ENCODE assay signal across 9 mouse cellular contexts in genomic region chr7:58398558-58399144, GRCm38 (mm10).
A peak's percentile ranks its signal among the peaks of the same experiment; 100 is the strongest.
DNase-seq lines count a peak whose midpoint lies in the region; ATAC-seq and TF ChIP-seq lines count a peak whose summit lies in the region.
"Had no signal": no experiment of that assay in that cellular context is flagged by ENCODE, and none has a peak within 500 bp of the region (broad histone marks: within the 10 kb centered on the region; RNA-seq: fewer than 3 reads in every experiment).

No protein-coding gene starts in this region.

- H3K4me1 ChIP-seq in heart, embryonic 12.5 days (replicated peaks) = peaks cover 11% of the 10 kb centered on the region; the same call in 1 of the 2 replicates
- H3K4me1 ChIP-seq in E14TG2a.4 (replicated peaks; ENCODE audit: low read depth, low read length) = peaks cover 18% of the 10 kb centered on the region
- H3K4me1 ChIP-seq in forebrain, embryonic 11.5 days (replicated peaks; ENCODE audit: control insufficient read depth, insufficient read depth, low read length) = no peaks in the 10 kb centered on the region; the same call in 1 of the 2 replicates
- H3K4me1 ChIP-seq in liver, embryonic 12.5 days = peaks cover 18% of the 10 kb centered on the region
- no peaks in the 10 kb centered on the region for H3K4me1 ChIP-seq in stomach, embryonic 14.5 days (ENCODE audit: control insufficient read depth, insufficient read depth, low read length)

- H3K4me2 ChIP-seq in heart, embryonic 12.5 days = peak overlapping the region; percentile 61
- H3K4me2 ChIP-seq in forebrain, embryonic 11.5 days (ENCODE audit: low read depth, low read length, severe bottlenecking) = peak overlapping the region; percentile 59
- H3K4me2 ChIP-seq in liver, embryonic 12.5 days = peak overlapping the region; percentile 63
- peak overlapping the region; percentile 59 for H3K4me2 ChIP-seq in stomach, embryonic 14.5 days (replicated peaks; ENCODE audit: low read depth, low read length)

- no peaks in the 10 kb centered on the region for H3K9me3 ChIP-seq in heart, embryonic 12.5 days (replicated peaks)
- no peaks in the 10 kb centered on the region for H3K9me3 ChIP-seq in E14TG2a.4 (ENCODE audit: low read length)
- H3K9me3 ChIP-seq in forebrain, embryonic 11.5 days (ENCODE audit: control insufficient read depth, low read length) = no peaks in the 10 kb centered on the region
- H3K9me3 ChIP-seq in liver, embryonic 12.5 days (replicated peaks) = no peaks in the 10 kb centered on the region
- H3K9me3 ChIP-seq in stomach, embryonic 14.5 days (ENCODE audit: control insufficient read depth, low read depth, low read length) = no peaks in the 10 kb centered on the region

- H3K9ac ChIP-seq in heart, embryonic 12.5 days = peak overlapping the region; percentile 79
- peak overlapping the region; percentile 66 for H3K9ac ChIP-seq in forebrain, embryonic 11.5 days (ENCODE audit: low read length)
- H3K9ac ChIP-seq in liver, embryonic 12.5 days = peak overlapping the region; percentile 56
- H3K9ac ChIP-seq in stomach, embryonic 14.5 days (replicated peaks; ENCODE audit: low read depth, low read length) = peak overlapping the region; percentile 36

- H3K27ac ChIP-seq in heart, embryonic 12.5 days (ENCODE audit: poor library complexity, severe bottlenecking) = peak overlapping the region; percentile 93
- peak overlapping the region; percentile 97 for H3K27ac ChIP-seq in forebrain, embryonic 11.5 days (ENCODE audit: low read depth, low read length)
- H3K27ac ChIP-seq in liver, embryonic 12.5 days = peak overlapping the region; percentile 58
- peak overlapping the region; percentile 89 for H3K27ac ChIP-seq in stomach, embryonic 14.5 days (ENCODE audit: low read length)

- DNase-seq in heart, adult 9 months (ENCODE audit: low spot score in 2 of 2) = no peak
- DNase-seq in forebrain, embryonic 11.5 days (ENCODE audit: low spot score) = no peak
- no peak for DNase-seq in natural killer cell, adult 2 months (ENCODE audit: low spot score in 2 of 2)
- no peak for DNase-seq in spleen, postnatal 4 days (ENCODE audit: low spot score in 2 of 2)

- no peaks in the 10 kb centered on the region for H3K36me3 ChIP-seq in heart, embryonic 12.5 days
- no peaks in the 10 kb centered on the region for H3K36me3 ChIP-seq in E14TG2a.4 (ENCODE audit: insufficient read depth, low read length)
- no peaks in the 10 kb centered on the region for H3K36me3 ChIP-seq in forebrain, embryonic 11.5 days (ENCODE audit: control insufficient read depth, insufficient read depth, low read length)
- no peaks in the 10 kb centered on the region for H3K36me3 ChIP-seq in liver, embryonic 12.5 days
- H3K36me3 ChIP-seq in stomach, embryonic 14.5 days (ENCODE audit: control insufficient read depth, insufficient read depth, low read length) = no peaks in the 10 kb centered on the region
- H3K36me3 ChIP-seq: G1E had no signal

- WGBS in heart, embryonic 12.5 days = 2% methylated on average over 9 of the region's 9 CpGs
- 2% methylated on average over 9 of the region's 9 CpGs for WGBS in forebrain, embryonic 11.5 days
- WGBS in liver, embryonic 12.5 days (ENCODE audit: insufficient replicate concordance) = 6% methylated on average over 9 of the region's 9 CpGs
- WGBS in stomach, embryonic 14.5 days = 3% methylated on average over 9 of the region's 9 CpGs

- H3K27me3 ChIP-seq in heart, embryonic 12.5 days (replicated peaks) = no peaks in the 10 kb centered on the region
- H3K27me3 ChIP-seq in E14TG2a.4 (ENCODE audit: insufficient read depth, low read length) = no peaks in the 10 kb centered on the region
- no peaks in the 10 kb centered on the region for H3K27me3 ChIP-seq in forebrain, embryonic 11.5 days (ENCODE audit: control insufficient read depth, insufficient read depth, low read length)
- no peaks in the 10 kb centered on the region for H3K27me3 ChIP-seq in liver, embryonic 12.5 days (replicated peaks)
- no peaks in the 10 kb centered on the region for H3K27me3 ChIP-seq in stomach, embryonic 14.5 days (ENCODE audit: control insufficient read depth, insufficient read depth, low read length)

- TF ChIP-seq CTCF in E14TG2a.4 (conservative IDR thresholded peaks at IDR 0.05; ENCODE audit: low read length) = no peak

- H3K4me3 ChIP-seq in heart, embryonic 12.5 days = peak overlapping the region; percentile 70
- H3K4me3 ChIP-seq in E14TG2a.4 (replicated peaks; ENCODE audit: low read length) = peak overlapping the region; percentile 80
- peak overlapping the region; percentile 44 for H3K4me3 ChIP-seq in forebrain, embryonic 11.5 days (ENCODE audit: low read depth, low read length)
- H3K4me3 ChIP-seq in liver, embryonic 12.5 days = peak overlapping the region; percentile 63
- peak overlapping the region; percentile 49 for H3K4me3 ChIP-seq in stomach, embryonic 14.5 days (ENCODE audit: low read depth, low read length)

- no peak for ATAC-seq in heart, embryonic 12.5 days (ENCODE audit: insufficient number of reproducible peaks, low FRiP score)
- peak; percentile 26 for ATAC-seq in forebrain, embryonic 11.5 days (replicated peaks; ENCODE audit: low FRiP score)
- ATAC-seq in liver, embryonic 12.5 days = no peak
- no peak for ATAC-seq in stomach, embryonic 14.5 days (ENCODE audit: insufficient number of reproducible peaks, insufficient read depth, low FRiP score, low read depth)
